16 mouse cellular contexts compared by ENCODE assay signal in genomic region chr4:145336019-145336418, GRCm38 (mm10). TPM values are rescaled to one million over a fixed set of nuclear protein-coding genes. Genes with fewer than 3 reads are reported as not detected.
"Had no signal": no experiment of that assay in that cellular context is flagged by ENCODE, and none has a peak within 500 bp of the region (broad histone marks: within the 10 kb centered on the region; RNA-seq: fewer than 3 reads in every experiment).

No protein-coding gene starts in this region.

- H3K36me3 ChIP-seq: liver, embryonic 15.5 days; midbrain, embryonic 13.5 days; midbrain, embryonic 15.5 days; neural tube, embryonic 12.5 days; stomach, embryonic 15.5 days had no signal

- DNase-seq: lung, embryonic 14.5 days; lung, postnatal 10 days; lung, postnatal 4 days; right cerebral cortex, postnatal 14 days; thymus, adult 18-20 months; thymus, postnatal 14 days; thymus, postnatal 36 days had no signal

- H3K27ac ChIP-seq: liver, embryonic 15.5 days; midbrain, embryonic 13.5 days; midbrain, embryonic 15.5 days; neural tube, embryonic 12.5 days; stomach, embryonic 15.5 days; stomach, postnatal 0 days had no signal

- H3K4me1 ChIP-seq: liver, embryonic 15.5 days; midbrain, embryonic 13.5 days; midbrain, embryonic 15.5 days; neural tube, embryonic 12.5 days; stomach, embryonic 15.5 days had no signal

- H3K9me3 ChIP-seq: liver, embryonic 15.5 days; midbrain, embryonic 13.5 days; midbrain, embryonic 15.5 days; neural tube, embryonic 12.5 days; stomach, embryonic 15.5 days had no signal

- H3K4me2 ChIP-seq: liver, embryonic 15.5 days; lung, embryonic 14.5 days; midbrain, embryonic 11.5 days; midbrain, embryonic 13.5 days; midbrain, embryonic 15.5 days; neural tube, embryonic 12.5 days; stomach, embryonic 15.5 days had no signal

- H3K4me3 ChIP-seq: liver, embryonic 15.5 days; midbrain, embryonic 13.5 days; midbrain, embryonic 15.5 days; neural tube, embryonic 12.5 days; stomach, embryonic 15.5 days had no signal

- H3K27me3 ChIP-seq: liver, embryonic 15.5 days; midbrain, embryonic 13.5 days; midbrain, embryonic 15.5 days; neural tube, embryonic 12.5 days; stomach, embryonic 15.5 days had no signal

- ATAC-seq: liver, postnatal 0 days; midbrain, embryonic 13.5 days; midbrain, embryonic 15.5 days had no signal

- H3K9ac ChIP-seq: liver, embryonic 15.5 days; liver, postnatal 0 days; lung, embryonic 14.5 days; midbrain, embryonic 13.5 days; midbrain, embryonic 15.5 days; neural tube, embryonic 12.5 days; stomach, embryonic 15.5 days had no signal

RNA-seq across cellular contexts. Expression of gene Tnfrsf8, which starts 21.1 kb away (rescaled TPM):
- polyA plus RNA-seq: neural tube, embryonic 14.5 days had no signal
